Mouse (Mus musculus): Measurements from ENCODE around the gene Zic5.

Zic5 gene

DNA sequence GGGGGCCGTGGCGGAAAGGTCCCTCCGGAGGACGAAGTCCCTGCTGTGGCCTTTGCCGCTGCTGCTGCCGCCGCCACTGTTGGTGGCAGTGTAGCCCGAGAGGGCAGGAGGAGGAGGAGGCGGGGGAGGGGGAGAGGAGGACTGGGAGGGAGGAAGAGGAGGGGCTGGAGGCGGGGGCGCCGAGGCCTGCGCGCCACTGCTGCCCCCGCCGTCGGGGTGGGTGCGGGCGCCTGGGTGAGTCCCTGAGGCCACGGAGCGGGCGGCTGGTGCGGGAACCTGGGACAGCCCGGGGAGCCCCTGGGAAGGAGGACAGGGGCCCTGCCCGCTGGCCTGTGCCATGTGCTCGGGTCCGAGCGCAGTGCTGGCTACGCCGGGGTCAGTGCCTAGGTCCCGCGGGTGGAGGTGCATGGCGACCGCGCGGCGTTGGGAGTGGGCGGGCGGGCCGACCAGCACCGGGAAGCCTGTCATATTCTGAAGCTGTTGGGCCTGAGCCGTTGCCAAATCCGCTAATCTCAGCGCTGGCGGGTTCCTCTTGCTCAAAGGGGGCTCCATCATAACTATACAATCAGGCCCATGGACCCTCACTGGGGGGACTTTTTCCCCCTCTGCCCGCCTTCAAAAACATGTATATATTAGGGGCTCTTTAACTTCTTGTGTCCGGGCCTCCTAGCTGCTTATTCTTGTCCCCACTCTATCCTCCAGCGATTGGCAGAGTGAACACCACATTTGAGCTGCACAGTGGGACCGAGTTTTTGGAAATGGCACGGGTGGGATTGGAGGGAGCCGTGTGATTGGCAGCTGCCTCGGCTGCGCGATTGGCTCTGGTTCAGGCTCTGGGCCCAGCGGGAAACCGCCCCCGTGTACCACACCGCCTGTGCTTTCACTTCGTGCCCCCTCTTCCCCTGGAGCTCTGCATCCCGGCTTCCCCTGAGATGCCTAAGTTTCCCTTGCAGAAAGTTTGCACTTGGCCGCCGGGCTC lies at the start of gene Zic5:
Gene Zic5 (minus strand): TSS at position 915 of the 979 bp plus-strand sequence.
- in situ Hi-C loops (cut with MboI; ENCODE audit: low sequenced_read_pairs): no loop called here

DNA sequence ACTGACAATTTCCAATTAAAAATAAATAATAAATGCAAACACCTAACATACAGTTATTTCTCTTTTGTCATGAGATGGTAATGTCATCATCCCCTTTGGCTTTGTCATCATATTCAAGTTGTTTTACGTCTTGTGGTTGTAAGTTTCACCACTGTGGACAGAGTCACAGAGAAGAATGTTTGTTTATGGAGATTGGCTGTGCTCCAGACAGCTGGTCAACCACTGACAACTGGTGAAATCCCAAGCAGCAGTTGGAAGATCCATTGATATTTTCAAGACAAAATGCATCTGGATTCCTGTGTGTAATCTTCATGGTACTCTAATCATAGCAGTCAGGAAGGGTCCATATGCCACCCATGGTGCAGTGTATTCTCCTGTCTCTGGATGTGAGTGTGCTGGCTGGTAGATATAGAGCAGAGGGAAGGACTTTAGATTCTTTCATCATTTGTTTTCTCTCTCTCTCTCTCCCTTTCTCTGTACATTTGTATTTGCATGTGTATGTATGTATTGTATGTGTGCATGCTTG lies 48.1 kb upstream of the Zic5 start:
- in situ Hi-C loops (cut with MboI; ENCODE audit: low sequenced_read_pairs): no loop called here

GRCm38 (mm10) chr14:122511519-122511918 lies 46.0 kb upstream of the Zic5 start:
- in situ Hi-C loops (cut with MboI; ENCODE audit: low sequenced_read_pairs): no loop called here

- in situ Hi-C loops (cut with MboI; ENCODE audit: low sequenced_read_pairs): no loop called here
Measured at GRCm38 (mm10) chr14:122509058-122509457, 43.6 kb upstream of the Zic5 start.

DNA sequence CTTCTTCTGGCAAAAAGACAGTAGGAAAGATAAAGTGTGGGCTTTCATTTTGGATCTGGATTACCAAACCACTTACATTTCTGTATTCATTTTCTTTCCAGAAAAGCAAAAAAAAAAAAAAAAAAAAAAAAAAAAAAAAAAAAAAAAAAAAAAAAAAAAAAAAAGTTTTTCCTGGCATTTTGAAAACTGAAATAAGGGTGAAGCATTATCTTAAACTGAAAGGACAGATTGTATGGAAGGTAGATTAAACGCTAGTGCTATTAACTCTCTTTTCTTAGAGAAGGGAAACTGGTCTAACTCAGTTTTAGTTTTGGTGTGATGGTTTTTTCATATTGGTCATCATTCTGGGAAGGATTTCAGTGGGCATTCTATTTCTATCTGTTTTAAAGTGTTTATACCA lies 26.5 kb upstream of the Zic5 start:
- in situ Hi-C loops (cut with MboI; ENCODE audit: low sequenced_read_pairs): no loop called here

GRCm38 (mm10) chr14:122491521-122491920 lies 26.0 kb upstream of the Zic5 start:
- in situ Hi-C loops (cut with MboI; ENCODE audit: low sequenced_read_pairs): no loop called here

- in situ Hi-C loops (cut with MboI; ENCODE audit: low sequenced_read_pairs): no loop called here
Measured at GRCm38 (mm10) chr14:122490441-122491328, 25.2 kb upstream of the Zic5 start, which contains the start of gene Gm10837. Gene Gm10837, plus strand, starts transcription at chr14:122490586.

DNA sequence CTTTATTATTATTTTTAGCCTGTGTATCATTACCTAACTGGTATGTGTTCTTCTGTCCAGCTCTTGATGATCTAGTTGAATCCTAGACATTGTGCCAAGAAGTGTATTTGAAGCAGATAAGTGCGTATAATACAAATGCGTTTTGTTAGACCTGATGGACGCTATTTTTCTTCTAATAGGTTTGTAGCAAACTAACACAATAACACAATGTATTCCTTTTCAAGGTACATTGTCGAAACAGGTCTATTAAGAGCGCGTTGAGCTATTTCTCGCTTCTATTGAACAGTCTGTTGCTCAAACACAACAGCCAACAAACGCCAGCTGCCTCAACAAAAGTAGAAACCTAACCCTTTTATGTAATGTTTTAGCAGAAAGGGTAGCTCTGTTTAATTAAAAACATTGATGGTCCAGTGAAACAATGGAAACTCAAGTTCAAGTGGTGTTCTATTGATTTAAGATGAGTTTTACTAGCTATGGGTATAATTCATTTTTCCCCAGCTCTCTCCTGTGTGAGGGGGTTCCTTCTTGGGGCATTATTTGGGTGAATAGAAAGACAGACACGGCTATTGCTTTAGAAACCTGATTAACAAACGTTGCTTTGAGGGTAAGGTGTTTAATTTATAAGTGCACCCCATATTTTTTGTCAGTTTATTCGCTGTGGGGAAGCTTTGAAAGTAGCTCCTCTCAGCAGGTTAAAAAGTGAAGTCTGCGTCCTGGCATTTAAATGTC lies 24.4 kb upstream of the Zic5 start:
- in situ Hi-C loops (cut with MboI; ENCODE audit: low sequenced_read_pairs): no loop called here

- in situ Hi-C loops (cut with MboI; ENCODE audit: low sequenced_read_pairs): no loop called here
Measured at GRCm38 (mm10) chr14:122489041-122489440, 23.6 kb upstream of the Zic5 start.

- in situ Hi-C loops (cut with MboI; ENCODE audit: low sequenced_read_pairs): no loop called here
Measured at GRCm38 (mm10) chr14:122487366-122487765, 21.9 kb upstream of the Zic5 start.

- in situ Hi-C loops (cut with MboI; ENCODE audit: low sequenced_read_pairs): no loop called here
Measured at GRCm38 (mm10) chr14:122486611-122487010, 21.1 kb upstream of the Zic5 start.

- in situ Hi-C loops (cut with MboI; ENCODE audit: low sequenced_read_pairs): no loop called here
Measured at GRCm38 (mm10) chr14:122485635-122486181, 20.2 kb upstream of the Zic5 start.

DNA sequence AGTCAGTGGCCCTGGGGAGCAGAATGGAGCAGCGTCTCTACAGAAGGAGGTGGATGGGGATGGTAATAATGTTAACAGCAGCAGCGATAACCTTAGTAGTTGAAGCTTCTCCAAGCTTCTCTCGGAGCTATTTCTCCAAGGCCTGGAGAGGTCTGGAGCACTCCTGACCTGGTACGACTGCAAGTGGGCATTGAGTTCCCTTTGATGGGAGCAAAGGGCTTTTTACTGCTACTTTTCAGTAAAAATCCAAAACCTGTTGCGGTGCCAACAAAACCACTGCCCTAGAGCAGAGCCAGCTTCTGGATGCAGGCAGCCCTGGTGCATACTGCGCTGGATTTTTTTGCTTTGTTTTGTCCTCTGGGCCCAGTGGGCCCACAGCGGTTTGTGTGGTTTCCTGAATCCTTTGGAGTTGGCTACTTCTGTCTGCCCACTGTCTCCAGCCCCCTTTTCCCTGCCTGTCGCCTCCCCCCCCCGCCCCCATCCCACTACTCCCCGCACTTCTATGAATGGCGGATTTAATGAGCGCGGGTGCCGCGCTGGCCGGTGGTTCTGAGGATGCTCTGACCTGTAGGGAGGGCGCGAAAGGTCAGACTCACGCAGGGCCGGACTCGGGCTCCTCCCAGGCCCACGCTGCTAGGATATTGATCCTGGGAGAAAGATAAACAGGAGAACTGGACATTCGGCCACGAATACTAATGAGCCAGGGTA lies 19.5 kb upstream of the Zic5 start:
- in situ Hi-C loops (cut with MboI; ENCODE audit: low sequenced_read_pairs): no loop called here

GRCm38 (mm10) chr14:122484458-122484843 lies 19.0 kb upstream of the Zic5 start:
- in situ Hi-C loops (cut with MboI; ENCODE audit: low sequenced_read_pairs): no loop called here

DNA sequence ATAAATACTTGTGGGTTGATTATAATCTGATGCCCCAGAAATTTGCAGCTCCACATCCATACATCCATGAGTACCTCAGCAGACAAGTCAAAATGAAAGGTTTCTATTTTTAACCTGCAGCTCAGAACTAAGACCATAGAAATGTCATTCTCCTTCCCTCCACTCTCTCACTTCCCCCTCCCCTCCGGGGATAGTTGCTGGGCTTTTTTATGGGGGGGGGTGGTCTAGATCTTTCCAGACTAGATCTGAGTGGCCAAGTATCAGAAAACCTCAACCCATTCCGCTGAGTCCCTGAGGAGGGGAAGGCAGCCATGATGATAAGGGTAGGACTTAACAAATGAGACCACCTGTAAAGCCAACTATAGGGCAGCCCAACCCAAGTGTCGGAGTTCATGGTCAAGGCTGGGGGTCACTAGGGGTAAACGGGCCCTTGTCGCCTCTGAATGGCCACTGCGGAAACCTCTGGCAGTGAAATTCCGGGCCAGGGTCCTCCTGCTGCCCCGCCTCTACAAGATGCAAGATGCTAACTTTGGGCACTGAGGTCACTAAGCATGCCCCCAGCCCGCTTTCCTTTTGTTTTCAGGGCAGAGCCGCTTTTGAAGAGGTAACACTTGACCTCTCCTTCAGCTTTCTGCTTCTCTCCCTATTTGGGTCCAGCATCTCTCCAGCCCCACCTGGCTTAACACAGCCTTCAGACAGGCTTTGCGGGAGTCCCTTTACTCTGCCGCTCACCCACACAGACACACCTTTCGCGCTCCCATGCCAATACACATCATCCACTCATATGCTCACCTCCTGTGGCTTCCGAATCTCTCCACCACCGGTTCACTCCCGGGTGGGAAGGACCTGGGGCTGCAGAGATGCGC lies 18.3 kb upstream of the Zic5 start:
- in situ Hi-C loops (cut with MboI; ENCODE audit: low sequenced_read_pairs): no loop called here

- in situ Hi-C loops (cut with MboI; ENCODE audit: low sequenced_read_pairs): no loop called here
Measured at GRCm38 (mm10) chr14:122483024-122483385, 17.5 kb upstream of the Zic5 start.

GRCm38 (mm10) chr14:122482081-122483023 lies 16.9 kb upstream of the Zic5 start:
- in situ Hi-C loops (cut with MboI; ENCODE audit: low sequenced_read_pairs): no loop called here

DNA sequence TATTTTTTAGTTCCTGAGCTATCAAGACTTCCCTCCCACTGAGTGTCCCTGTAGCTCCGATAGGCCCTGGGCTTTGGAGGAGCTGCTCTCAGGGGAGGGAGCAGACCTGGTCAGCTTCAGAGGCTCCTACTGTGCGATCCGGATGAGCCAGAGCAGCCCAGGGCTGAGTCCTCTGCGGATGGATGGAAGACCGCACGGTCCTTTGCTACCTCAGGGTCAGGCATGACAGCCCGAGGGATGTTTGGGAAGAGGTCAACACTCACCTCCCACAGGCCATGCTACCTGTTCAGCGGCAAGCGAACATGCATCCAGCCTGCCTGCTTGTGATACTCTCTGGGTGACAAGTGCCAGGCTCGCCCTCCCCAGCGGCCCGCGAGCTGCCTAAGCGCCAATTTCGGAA lies 15.7 kb upstream of the Zic5 start:
- in situ Hi-C loops (cut with MboI; ENCODE audit: low sequenced_read_pairs): no loop called here

Measured in CH12F3 (cell line).